Mouse (Mus musculus): ENCODE results near the gene Stub1. TPM values are rescaled to one million over a fixed set of nuclear protein-coding genes. Genes with fewer than 3 reads are reported as not detected.

Stub1 gene
- polyA plus RNA-seq, 1 experiment from 2014 or later = 290 TPM

GRCm38 (mm10) chr17:25786781-25787504 is 46.3 kb downstream of the Stub1 start:
- WGBS = 90% methylated on average over 9 of the region's 9 CpGs
- DNase-seq (ENCODE audit: low spot score) = no peak
- no peak overlapping the region for H3K27ac ChIP-seq (ENCODE audit: low read depth, low read length)
- H3K4me1 ChIP-seq (replicated peaks; ENCODE audit: control insufficient read depth, insufficient read depth, low read length) = peaks cover 13% of the 10 kb centered on the region
- H3K9me3 ChIP-seq (ENCODE audit: control insufficient read depth, low read length) = no peaks in the 10 kb centered on the region
- no peak for ATAC-seq (ENCODE audit: low FRiP score)
- no peak overlapping the region for H3K4me3 ChIP-seq (ENCODE audit: low read depth, low read length)
- H3K36me3 ChIP-seq (ENCODE audit: control insufficient read depth, insufficient read depth, low read length) = no peaks in the 10 kb centered on the region; the same call in 1 of the 2 replicates
- no peak overlapping the region for H3K9ac ChIP-seq (ENCODE audit: low read depth, low read length)
- no peaks in the 10 kb centered on the region for H3K27me3 ChIP-seq (ENCODE audit: control insufficient read depth, insufficient read depth, low read length)
- no peak overlapping the region for H3K4me2 ChIP-seq (replicated peaks; ENCODE audit: low read depth, low read length)

- Histone ChIP-seq H3K4me1 (replicated peaks; ENCODE audit: control insufficient read depth, insufficient read depth, low read length) (peaks cover 10% of the 10 kb centered on the region), H3K27ac (ENCODE audit: low read depth, low read length) (peak within 1 kb of the TSS; percentile 84), H3K4me2 (replicated peaks; ENCODE audit: low read depth, low read length) (peak within 1 kb of the TSS; percentile 74), H3K36me3 (ENCODE audit: control insufficient read depth, insufficient read depth, low read length) (no peaks in the 10 kb centered on the region; the same call in 1 of the 2 replicates), H3K27me3 (ENCODE audit: control insufficient read depth, insufficient read depth, low read length) (no peaks in the 10 kb centered on the region), H3K4me3 (ENCODE audit: low read depth, low read length) (peak within 1 kb of the TSS; percentile 73), H3K9me3 (ENCODE audit: control insufficient read depth, low read length) (no peaks in the 10 kb centered on the region), H3K9ac (ENCODE audit: low read depth, low read length) (peak within 1 kb of the TSS; percentile 67)
- DNase-seq (ENCODE audit: low spot score) (no peak), ATAC-seq (ENCODE audit: low FRiP score) (no peak)
- 85% methylated on average over 3 of the region's 3 CpGs for WGBS
Observed at GRCm38 (mm10) chr17:25786280-25786679, 46.9 kb downstream of the Stub1 start, which contains the start of gene Ccdc78. TSS of gene Ccdc78 (plus strand) at chr17:25786580.

GRCm38 (mm10) chr17:25785281-25785745 is 47.9 kb downstream of the Stub1 start, which contains the start of gene Haghl:
TSS of gene Haghl (minus strand) at chr17:25785673.
- Histone ChIP-seq H3K9me3 (ENCODE audit: control insufficient read depth, low read length) (no peaks in the 10 kb centered on the region), H3K4me3 (ENCODE audit: low read depth, low read length) (peak within 1 kb of the TSS; percentile 73), H3K36me3 (ENCODE audit: control insufficient read depth, insufficient read depth, low read length) (no peaks in the 10 kb centered on the region; the same call in 1 of the 2 replicates), H3K27ac (ENCODE audit: low read depth, low read length) (peak within 1 kb of the TSS; percentile 84), H3K4me2 (replicated peaks; ENCODE audit: low read depth, low read length) (peak within 1 kb of the TSS; percentile 74), H3K4me1 (replicated peaks; ENCODE audit: control insufficient read depth, insufficient read depth, low read length) (peaks cover 8% of the 10 kb centered on the region), H3K9ac (ENCODE audit: low read depth, low read length) (peak within 1 kb of the TSS; percentile 67), H3K27me3 (ENCODE audit: control insufficient read depth, insufficient read depth, low read length) (no peaks in the 10 kb centered on the region)
- peak; percentile 98 for DNase-seq (ENCODE audit: low spot score)
- under 1% methylated on average over 23 of the region's 23 CpGs for WGBS
- peak; percentile 81 for ATAC-seq (ENCODE audit: low FRiP score)

GRCm38 (mm10) chr17:25783861-25784574 is 49.2 kb downstream of the Stub1 start:
- Histone ChIP-seq H3K9me3 (ENCODE audit: control insufficient read depth, low read length) (no peaks in the 10 kb centered on the region), H3K27ac (ENCODE audit: low read depth, low read length) (peak overlapping the region; percentile 84; the same call in 1 of the 2 replicates), H3K4me3 (ENCODE audit: low read depth, low read length) (peak overlapping the region; percentile 73), H3K4me2 (replicated peaks; ENCODE audit: low read depth, low read length) (peak overlapping the region; percentile 74), H3K9ac (ENCODE audit: low read depth, low read length) (peak overlapping the region; percentile 67), H3K36me3 (ENCODE audit: control insufficient read depth, insufficient read depth, low read length) (no peaks in the 10 kb centered on the region; the same call in 1 of the 2 replicates), H3K27me3 (ENCODE audit: control insufficient read depth, insufficient read depth, low read length) (no peaks in the 10 kb centered on the region), H3K4me1 (replicated peaks; ENCODE audit: control insufficient read depth, insufficient read depth, low read length) (peaks cover 8% of the 10 kb centered on the region)
- ATAC-seq (ENCODE audit: low FRiP score) = no peak
- DNase-seq (ENCODE audit: low spot score) = no peak
- 85% methylated on average over 15 of the region's 15 CpGs for WGBS

GRCm38 (mm10) chr17:25783086-25783485 is 50.1 kb downstream of the Stub1 start:
- no peak overlapping the region for H3K4me3 ChIP-seq (ENCODE audit: low read depth, low read length)
- 82% methylated on average over 7 of the region's 7 CpGs for WGBS
- no peaks in the 10 kb centered on the region for H3K9me3 ChIP-seq (ENCODE audit: control insufficient read depth, low read length)
- H3K9ac ChIP-seq (ENCODE audit: low read depth, low read length) = no peak overlapping the region
- H3K4me2 ChIP-seq (replicated peaks; ENCODE audit: low read depth, low read length) = no peak overlapping the region
- no peak overlapping the region for H3K27ac ChIP-seq (ENCODE audit: low read depth, low read length)
- DNase-seq (ENCODE audit: low spot score) = no peak
- H3K36me3 ChIP-seq (ENCODE audit: control insufficient read depth, insufficient read depth, low read length) = no peaks in the 10 kb centered on the region; the same call in 1 of the 2 replicates
- no peak for ATAC-seq (ENCODE audit: low FRiP score)
- peaks cover 8% of the 10 kb centered on the region for H3K4me1 ChIP-seq (replicated peaks; ENCODE audit: control insufficient read depth, insufficient read depth, low read length)
- no peaks in the 10 kb centered on the region for H3K27me3 ChIP-seq (ENCODE audit: control insufficient read depth, insufficient read depth, low read length)

- Histone ChIP-seq H3K9ac (ENCODE audit: low read depth, low read length) (no peak overlapping the region), H3K9me3 (ENCODE audit: control insufficient read depth, low read length) (no peaks in the 10 kb centered on the region), H3K27ac (ENCODE audit: low read depth, low read length) (no peak overlapping the region), H3K36me3 (ENCODE audit: control insufficient read depth, insufficient read depth, low read length) (no peaks in the 10 kb centered on the region), H3K4me2 (replicated peaks; ENCODE audit: low read depth, low read length) (no peak overlapping the region), H3K4me3 (ENCODE audit: low read depth, low read length) (no peak overlapping the region), H3K4me1 (replicated peaks; ENCODE audit: control insufficient read depth, insufficient read depth, low read length) (peaks cover 8% of the 10 kb centered on the region), H3K27me3 (ENCODE audit: control insufficient read depth, insufficient read depth, low read length) (no peaks in the 10 kb centered on the region)
- ATAC-seq (ENCODE audit: low FRiP score) (no peak), DNase-seq (ENCODE audit: low spot score) (no peak)
- WGBS = 87% methylated on average over 6 of the region's 6 CpGs
Observed at GRCm38 (mm10) chr17:25781339-25781738, 51.9 kb downstream of the Stub1 start.

Other genes starting within 250 kb of the Stub1 start
- gene Gng13, start 116.2 kb downstream of the Stub1 start, polyA plus RNA-seq (2014; fragmentation: Nextera tagmentation; extraction: Ambion mirVana) = 1.8 and 2.5 TPM in 2 replicates
- gene Chtf18, start 106.0 kb downstream of the Stub1 start, polyA plus RNA-seq (2014; fragmentation: Nextera tagmentation; extraction: Ambion mirVana) = 11.9 and 14.4 TPM in 2 replicates
- gene Rpusd1, start 105.7 kb downstream of the Stub1 start, polyA plus RNA-seq (2014; fragmentation: Nextera tagmentation; extraction: Ambion mirVana) = 17.2 and 18.0 TPM in 2 replicates
- not detected in 2 replicates for gene Mslnl, start 97.4 kb downstream of the Stub1 start, polyA plus RNA-seq (2014; fragmentation: Nextera tagmentation; extraction: Ambion mirVana)
- 0.25 TPM in 1 of 2 replicates, not detected in the other for gene Msln, start 79.0 kb downstream of the Stub1 start, polyA plus RNA-seq (2014; fragmentation: Nextera tagmentation; extraction: Ambion mirVana)
- gene Narfl, start 59.6 kb downstream of the Stub1 start, polyA plus RNA-seq (2014; fragmentation: Nextera tagmentation; extraction: Ambion mirVana) = 19.9 and 23.2 TPM in 2 replicates
- 63.6 and 70.3 TPM in 2 replicates for gene Haghl, start 47.7 kb downstream of the Stub1 start, polyA plus RNA-seq (2014; fragmentation: Nextera tagmentation; extraction: Ambion mirVana)
- 0.42 TPM in 1 of 2 replicates, not detected in the other for gene Ccdc78, start 46.8 kb downstream of the Stub1 start, polyA plus RNA-seq (2014; fragmentation: Nextera tagmentation; extraction: Ambion mirVana)
- gene Fam173a, start 40.5 kb downstream of the Stub1 start, polyA plus RNA-seq (2014; fragmentation: Nextera tagmentation; extraction: Ambion mirVana) = 64.8 and 70.9 TPM in 2 replicates
- 0.56 TPM in 1 of 2 replicates, not detected in the other for gene AC134908.4, start 37.7 kb downstream of the Stub1 start, polyA plus RNA-seq (2014; fragmentation: Nextera tagmentation; extraction: Ambion mirVana)
- gene Metrn, start 36.3 kb downstream of the Stub1 start, polyA plus RNA-seq (2014; fragmentation: Nextera tagmentation; extraction: Ambion mirVana) = 16.9 and 24.1 TPM in 2 replicates
- gene Fbxl16, start 24.3 kb downstream of the Stub1 start, polyA plus RNA-seq (2014; fragmentation: Nextera tagmentation; extraction: Ambion mirVana) = 12.2 and 15.0 TPM in 2 replicates
- gene Wdr24, start 9.8 kb downstream of the Stub1 start, polyA plus RNA-seq (2014; fragmentation: Nextera tagmentation; extraction: Ambion mirVana) = 22.0 and 23.5 TPM in 2 replicates
- 46.3 and 54.0 TPM in 2 replicates for gene Jmjd8, start 4.5 kb downstream of the Stub1 start, polyA plus RNA-seq (2014; fragmentation: Nextera tagmentation; extraction: Ambion mirVana)
- gene Rhbdl1, start 3.9 kb upstream of the Stub1 start, polyA plus RNA-seq (2014; fragmentation: Nextera tagmentation; extraction: Ambion mirVana) = 3.1 TPM in 2 replicates
- 1.3 and 1.7 TPM in 2 replicates for gene Gm20683, start 8.4 kb upstream of the Stub1 start, polyA plus RNA-seq (2014; fragmentation: Nextera tagmentation; extraction: Ambion mirVana)
- gene Rhot2, start 11.4 kb upstream of the Stub1 start, polyA plus RNA-seq (2014; fragmentation: Nextera tagmentation; extraction: Ambion mirVana) = 7.9 and 9.3 TPM in 2 replicates
- gene Wdr90, start 28.1 kb upstream of the Stub1 start, polyA plus RNA-seq (2014; fragmentation: Nextera tagmentation; extraction: Ambion mirVana) = 13.4 and 14.3 TPM in 2 replicates
- 7.0 and 8.3 TPM in 2 replicates for gene Mcrip2, start 35.4 kb upstream of the Stub1 start, polyA plus RNA-seq (2014; fragmentation: Nextera tagmentation; extraction: Ambion mirVana)
- gene Mettl26, start 41.7 kb upstream of the Stub1 start, polyA plus RNA-seq (2014; fragmentation: Nextera tagmentation; extraction: Ambion mirVana) = 53.2 and 56.6 TPM in 2 replicates
- 0.71 and 1.3 TPM in 2 replicates for gene Wfikkn1, start 47.5 kb upstream of the Stub1 start, polyA plus RNA-seq (2014; fragmentation: Nextera tagmentation; extraction: Ambion mirVana)
- gene Rab40c, start 86.3 kb upstream of the Stub1 start, polyA plus RNA-seq (2014; fragmentation: Nextera tagmentation; extraction: Ambion mirVana) = 19.1 and 19.5 TPM in 2 replicates
- gene Pigq, start 111.5 kb upstream of the Stub1 start, polyA plus RNA-seq (2014; fragmentation: Nextera tagmentation; extraction: Ambion mirVana) = 45.4 and 47.4 TPM in 2 replicates
- 0.15 and 0.27 TPM in 2 replicates for gene Nhlrc4, start 111.6 kb upstream of the Stub1 start, polyA plus RNA-seq (2014; fragmentation: Nextera tagmentation; extraction: Ambion mirVana)
- 0.18 and 0.19 TPM in 2 replicates for gene A930017K11Rik, start 119.2 kb upstream of the Stub1 start, polyA plus RNA-seq (2014; fragmentation: Nextera tagmentation; extraction: Ambion mirVana)
- 19.5 and 20.3 TPM in 2 replicates for gene Capn15, start 152.4 kb upstream of the Stub1 start, polyA plus RNA-seq (2014; fragmentation: Nextera tagmentation; extraction: Ambion mirVana)
- 19.6 and 20.4 TPM in 2 replicates for gene Rab11fip3, start 236.2 kb upstream of the Stub1 start, polyA plus RNA-seq (2014; fragmentation: Nextera tagmentation; extraction: Ambion mirVana)